Mouse (Mus musculus): ENCODE measurements at regions not wholly inside any gene's neighbourhood (a gene's known extent, or its start where the extent isn't known, plus 50 kb on each side); places are given as distances from the start of the nearest gene placed in this dataset.

DNA sequence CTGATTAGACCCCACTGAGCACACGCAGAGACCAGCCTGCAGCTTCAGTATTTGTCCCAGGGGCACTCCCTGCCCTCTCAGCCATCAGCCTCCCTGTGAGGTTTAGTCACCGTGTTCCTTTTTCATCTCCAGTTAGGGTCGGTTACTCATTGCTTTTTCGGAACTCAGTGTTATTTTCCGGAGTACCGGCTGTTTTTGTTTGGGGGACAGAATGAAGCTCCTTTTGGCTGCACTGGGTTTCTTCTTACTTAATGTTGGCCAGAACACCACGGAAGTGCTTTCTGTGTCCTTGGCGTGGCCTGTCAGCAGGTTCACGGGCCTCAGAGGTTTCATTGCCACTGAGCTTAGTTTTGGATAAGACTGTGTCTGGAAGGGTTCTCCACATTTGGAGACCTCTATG is 114.7 kb downstream of the Ackr3 start:
- H3K9me3 ChIP-seq (ENCODE audit: control insufficient read depth, insufficient read depth, low read depth, low read length) = no peaks in the 10 kb centered on the region
- in situ Hi-C loops (cut with MboI; ENCODE audit: low sequenced_read_pairs in 2 of 2, unreplicated experiment in 2 of 2) = no loop called here
- H3K36me3 ChIP-seq (ENCODE audit: control insufficient read depth, insufficient read depth, low read length, poor library complexity, severe bottlenecking) = no peaks in the 10 kb centered on the region
- DNase-seq (ENCODE audit: low read depth, low spot score) = no peak
- no peak overlapping the region for H3K9ac ChIP-seq (ENCODE audit: insufficient read depth, low read depth, low read length, poor library complexity, severe bottlenecking)
- no peaks in the 10 kb centered on the region for H3K4me1 ChIP-seq (ENCODE audit: control insufficient read depth in 2 of 2, insufficient read depth in 2 of 2, low read length in 2 of 2, poor library complexity in 1 of 2)
- H3K4me3 ChIP-seq (ENCODE audit: insufficient read depth in 1 of 2, low read depth in 1 of 2, low read length in 2 of 2, poor library complexity in 1 of 2, severe bottlenecking in 1 of 2) = no peak overlapping the region
- TF ChIP-seq ZNF384 (IDR thresholded peaks at IDR 0.05; ENCODE audit: low read depth, low read length) (no peak), ZC3H11A (IDR thresholded peaks at IDR 0.05; ENCODE audit: borderline replicate concordance, low read depth, low read length) (no peak), HCFC1 (IDR thresholded peaks at IDR 0.05; ENCODE audit: borderline replicate concordance, insufficient read depth, low read length) (no peak), CHD2 (IDR thresholded peaks at IDR 0.05; ENCODE audit: low read depth, low read length) (no peak), MAFK (IDR thresholded peaks at IDR 0.05; ENCODE audit: insufficient read depth, low read depth, low read length) (no peak)
- H3K27ac ChIP-seq (ENCODE audit: insufficient read depth, low read depth, low read length, poor library complexity, severe bottlenecking) = no peak overlapping the region

DNA sequence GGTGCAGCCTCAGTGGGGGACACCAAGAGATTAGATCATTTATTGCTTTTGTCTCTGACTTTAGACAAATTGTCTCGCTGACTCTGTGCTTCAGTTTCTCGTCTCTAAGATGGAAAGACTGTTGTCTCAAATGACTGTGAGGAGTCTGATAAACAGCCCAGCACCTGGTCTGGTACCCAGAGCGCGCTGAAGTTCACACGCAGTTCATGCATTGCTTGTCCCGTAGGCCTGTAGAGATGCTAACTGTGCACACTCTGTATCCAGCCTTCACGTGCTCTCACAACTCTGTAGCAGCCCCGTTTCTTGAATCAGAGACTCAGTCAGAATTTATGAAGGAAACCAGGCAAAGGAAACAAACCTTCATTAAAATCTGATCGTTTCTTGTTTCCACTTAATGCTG is 116.7 kb downstream of the Ackr3 start:
- H3K36me3 ChIP-seq (ENCODE audit: control insufficient read depth, insufficient read depth, low read length, poor library complexity, severe bottlenecking) = no peaks in the 10 kb centered on the region
- H3K9me3 ChIP-seq (ENCODE audit: control insufficient read depth, insufficient read depth, low read depth, low read length) = no peaks in the 10 kb centered on the region
- DNase-seq (ENCODE audit: low read depth, low spot score) = no peak
- H3K27ac ChIP-seq (ENCODE audit: insufficient read depth, low read depth, low read length, poor library complexity, severe bottlenecking) = no peak overlapping the region
- H3K9ac ChIP-seq (ENCODE audit: insufficient read depth, low read depth, low read length, poor library complexity, severe bottlenecking) = no peak overlapping the region
- in situ Hi-C loops (cut with MboI; ENCODE audit: low sequenced_read_pairs in 2 of 2, unreplicated experiment in 2 of 2) = no loop called here
- H3K4me1 ChIP-seq (ENCODE audit: control insufficient read depth in 2 of 2, insufficient read depth in 2 of 2, low read length in 2 of 2, poor library complexity in 1 of 2) = no peaks in the 10 kb centered on the region
- TF ChIP-seq ZNF384 (IDR thresholded peaks at IDR 0.05; ENCODE audit: low read depth, low read length) (no peak), ZC3H11A (IDR thresholded peaks at IDR 0.05; ENCODE audit: borderline replicate concordance, low read depth, low read length) (no peak), MAFK (IDR thresholded peaks at IDR 0.05; ENCODE audit: insufficient read depth, low read depth, low read length) (no peak), CHD2 (IDR thresholded peaks at IDR 0.05; ENCODE audit: low read depth, low read length) (no peak), HCFC1 (IDR thresholded peaks at IDR 0.05; ENCODE audit: borderline replicate concordance, insufficient read depth, low read length) (no peak)
- H3K4me3 ChIP-seq (ENCODE audit: insufficient read depth in 1 of 2, low read depth in 1 of 2, low read length in 2 of 2, poor library complexity in 1 of 2, severe bottlenecking in 1 of 2) = no peak overlapping the region

DNA sequence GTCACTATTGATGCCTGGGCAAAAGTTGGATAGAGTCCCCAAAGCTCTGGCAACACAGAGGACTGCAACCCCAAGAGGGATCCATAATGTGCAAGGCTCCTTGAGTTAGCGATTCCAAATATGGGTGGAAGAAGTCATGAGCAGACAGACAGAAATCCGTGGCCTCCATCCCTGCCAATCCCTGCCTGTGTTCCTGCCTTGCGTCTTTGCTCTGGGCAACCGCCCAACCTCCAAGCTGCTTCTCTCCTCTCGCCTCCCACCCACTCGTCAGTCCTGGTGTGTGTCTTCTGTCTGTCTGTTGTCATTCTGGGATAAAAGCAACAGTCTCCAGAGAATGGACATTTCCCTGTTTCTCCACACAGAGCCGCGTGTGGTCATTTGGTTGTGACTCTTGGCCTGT is 117.7 kb downstream of the Ackr3 start:
- no peak overlapping the region for H3K9ac ChIP-seq (ENCODE audit: insufficient read depth, low read depth, low read length, poor library complexity, severe bottlenecking)
- no peaks in the 10 kb centered on the region for H3K9me3 ChIP-seq (ENCODE audit: control insufficient read depth, insufficient read depth, low read depth, low read length)
- H3K4me3 ChIP-seq (ENCODE audit: insufficient read depth in 1 of 2, low read depth in 1 of 2, low read length in 2 of 2, poor library complexity in 1 of 2, severe bottlenecking in 1 of 2) = no peak overlapping the region
- no peaks in the 10 kb centered on the region for H3K36me3 ChIP-seq (ENCODE audit: control insufficient read depth, insufficient read depth, low read length, poor library complexity, severe bottlenecking)
- H3K27ac ChIP-seq (ENCODE audit: insufficient read depth, low read depth, low read length, poor library complexity, severe bottlenecking) = no peak overlapping the region
- DNase-seq (ENCODE audit: low read depth, low spot score) = no peak
- TF ChIP-seq CHD2 (IDR thresholded peaks at IDR 0.05; ENCODE audit: low read depth, low read length) (no peak), ZNF384 (IDR thresholded peaks at IDR 0.05; ENCODE audit: low read depth, low read length) (no peak), MAFK (IDR thresholded peaks at IDR 0.05; ENCODE audit: insufficient read depth, low read depth, low read length) (no peak), ZC3H11A (IDR thresholded peaks at IDR 0.05; ENCODE audit: borderline replicate concordance, low read depth, low read length) (no peak), HCFC1 (IDR thresholded peaks at IDR 0.05; ENCODE audit: borderline replicate concordance, insufficient read depth, low read length) (no peak)
- H3K4me1 ChIP-seq (ENCODE audit: control insufficient read depth in 2 of 2, insufficient read depth in 2 of 2, low read length in 2 of 2, poor library complexity in 1 of 2) = no peaks in the 10 kb centered on the region
- in situ Hi-C loops (cut with MboI; ENCODE audit: low sequenced_read_pairs in 2 of 2, unreplicated experiment in 2 of 2) = no loop called here

DNA sequence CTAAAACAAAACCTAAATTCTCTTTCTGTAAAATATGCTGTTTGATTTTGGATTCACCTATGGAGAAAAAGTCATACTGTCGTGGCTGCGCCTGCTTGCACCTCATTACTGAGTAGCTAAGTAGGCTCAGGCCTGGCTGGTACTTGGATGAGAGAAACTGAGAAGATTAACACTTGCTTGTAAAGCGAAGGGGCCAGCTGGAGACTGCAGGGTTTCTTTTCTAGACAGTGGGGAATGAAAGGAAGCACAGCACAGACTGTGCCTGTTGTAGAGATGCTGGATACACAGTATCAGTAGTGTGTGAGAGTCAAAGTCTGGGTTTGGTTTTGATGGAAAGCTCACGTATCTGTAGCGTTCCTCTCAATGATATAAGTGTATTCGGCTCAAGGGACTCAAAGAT is 123.5 kb downstream of the Ackr3 start:
- no peak overlapping the region for H3K27ac ChIP-seq (ENCODE audit: insufficient read depth, low read depth, low read length, poor library complexity, severe bottlenecking)
- no peak overlapping the region for H3K4me3 ChIP-seq (ENCODE audit: insufficient read depth in 1 of 2, low read depth in 1 of 2, low read length in 2 of 2, poor library complexity in 1 of 2, severe bottlenecking in 1 of 2)
- no peaks in the 10 kb centered on the region for H3K4me1 ChIP-seq (ENCODE audit: control insufficient read depth in 2 of 2, insufficient read depth in 2 of 2, low read length in 2 of 2, poor library complexity in 1 of 2)
- in situ Hi-C loops (cut with MboI; ENCODE audit: low sequenced_read_pairs in 2 of 2, unreplicated experiment in 2 of 2) = no loop called here
- no peak overlapping the region for H3K9ac ChIP-seq (ENCODE audit: insufficient read depth, low read depth, low read length, poor library complexity, severe bottlenecking)
- DNase-seq (ENCODE audit: low read depth, low spot score) = no peak
- TF ChIP-seq ZC3H11A (IDR thresholded peaks at IDR 0.05; ENCODE audit: borderline replicate concordance, low read depth, low read length) = no peak
- TF ChIP-seq HCFC1 (IDR thresholded peaks at IDR 0.05; ENCODE audit: borderline replicate concordance, insufficient read depth, low read length) = no peak
- H3K9me3 ChIP-seq (ENCODE audit: control insufficient read depth, insufficient read depth, low read depth, low read length) = no peaks in the 10 kb centered on the region
- H3K36me3 ChIP-seq (ENCODE audit: control insufficient read depth, insufficient read depth, low read length, poor library complexity, severe bottlenecking) = no peaks in the 10 kb centered on the region

DNA sequence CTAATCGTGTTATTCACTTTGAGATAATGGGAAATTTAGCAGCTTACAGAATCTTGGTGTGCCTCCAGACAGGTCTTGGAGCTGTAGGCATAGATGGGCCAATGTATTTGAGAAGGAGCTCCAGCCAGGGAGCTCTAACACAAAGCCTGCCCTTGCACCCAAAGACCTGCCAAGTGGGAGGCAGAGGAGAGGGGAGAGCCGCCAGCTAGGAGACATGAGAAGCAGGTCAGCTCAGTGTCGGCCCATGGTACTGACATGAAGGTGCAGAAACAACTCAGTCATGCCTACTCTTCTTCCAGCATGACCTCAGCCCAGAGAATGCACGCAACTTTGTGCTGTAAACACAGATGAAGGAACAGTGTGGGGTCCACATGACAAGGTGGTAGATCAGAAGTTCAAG is 128.8 kb downstream of the Ackr3 start:
- Histone ChIP-seq H3K9ac (ENCODE audit: insufficient read depth, low read depth, low read length, poor library complexity, severe bottlenecking) (no peak overlapping the region), H3K27ac (ENCODE audit: insufficient read depth, low read depth, low read length, poor library complexity, severe bottlenecking) (no peak overlapping the region), H3K36me3 (ENCODE audit: control insufficient read depth, insufficient read depth, low read length, poor library complexity, severe bottlenecking) (no peaks in the 10 kb centered on the region)

More for the DNA sequence above, 128.8 kb downstream of the Ackr3 start:
- H3K4me3 ChIP-seq (ENCODE audit: insufficient read depth in 1 of 2, low read depth in 1 of 2, low read length in 2 of 2, poor library complexity in 1 of 2, severe bottlenecking in 1 of 2) = no peak overlapping the region
- in situ Hi-C loops (cut with MboI; ENCODE audit: low sequenced_read_pairs in 2 of 2, unreplicated experiment in 2 of 2) = no loop called here
- no peak for TF ChIP-seq HCFC1 (IDR thresholded peaks at IDR 0.05; ENCODE audit: borderline replicate concordance, insufficient read depth, low read length)
- no peak for TF ChIP-seq CHD2 (IDR thresholded peaks at IDR 0.05; ENCODE audit: low read depth, low read length)
- no peak for TF ChIP-seq ZC3H11A (IDR thresholded peaks at IDR 0.05; ENCODE audit: borderline replicate concordance, low read depth, low read length)
- TF ChIP-seq ZNF384 (IDR thresholded peaks at IDR 0.05; ENCODE audit: low read depth, low read length) = no peak
- TF ChIP-seq MAFK (IDR thresholded peaks at IDR 0.05; ENCODE audit: insufficient read depth, low read depth, low read length) = no peak
- H3K4me1 ChIP-seq (ENCODE audit: control insufficient read depth in 2 of 2, insufficient read depth in 2 of 2, low read length in 2 of 2, poor library complexity in 1 of 2) = no peaks in the 10 kb centered on the region
- no peak for DNase-seq (ENCODE audit: low read depth, low spot score)
- no peaks in the 10 kb centered on the region for H3K9me3 ChIP-seq (ENCODE audit: control insufficient read depth, insufficient read depth, low read depth, low read length)
